Mouse (Mus musculus) heart, adult 2 months (tissue): Measurements from ENCODE around the gene Rora.

ENCODE experiments used
- CTCF ChIP-seq: fragments of 200-600 bp; IDR thresholded peaks from 2 replicates; pipeline ENCODE4 v1.8.1; 2022; ENCODE audit warnings: antibody characterized with exemption, mild to moderate bottlenecking, moderate library complexity
- EP300 ChIP-seq: fragments of 200-500 bp; IDR thresholded peaks from 2 replicates; pipeline ENCODE4 v1.6.1; 2011; ENCODE audit warnings: low read depth, low read length, control low read depth; ENCODE audit not compliant: insufficient read depth
- POLR2A ChIP-seq: fragments of 200-500 bp; IDR thresholded peaks from 2 replicates; pipeline ENCODE4 v1.6.1; 2011; ENCODE audit warnings: mild to moderate bottlenecking, low read depth, low read length, control low read depth; ENCODE audit not compliant: insufficient read depth

DNA sequence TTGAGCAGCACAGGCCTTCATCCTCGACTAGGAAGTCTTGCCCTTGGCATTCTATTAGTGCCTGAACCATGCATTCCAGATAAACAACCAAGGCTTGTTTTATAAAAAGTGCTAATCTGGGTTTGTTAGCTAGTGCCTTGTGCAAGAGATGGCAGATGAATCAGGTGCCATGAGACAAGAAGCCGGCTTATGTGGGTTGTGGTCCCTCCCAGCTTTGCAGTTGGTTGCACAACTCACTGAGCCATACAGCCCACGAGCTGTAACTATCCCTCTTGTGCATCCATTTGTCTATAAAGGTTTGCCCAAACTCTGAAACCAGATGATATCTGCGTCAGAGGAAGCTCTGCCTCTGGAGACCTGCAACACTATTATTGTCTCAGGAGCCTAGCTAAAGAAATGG, 713.5 kb downstream of the Rora start:
- TF ChIP-seq CTCF (no peak), POLR2A (no peak), EP300 (no peak)
